Mouse (Mus musculus): ENCODE results near the gene Tnfrsf14. TPM values are rescaled to one million over a fixed set of nuclear protein-coding genes. Genes with fewer than 3 reads are reported as not detected.
A peak's percentile ranks its signal among the peaks of the same experiment; 100 is the strongest.

Gene Tnfrsf14
- polyA plus RNA-seq, 1 experiment, result 0.70 TPM

GRCm38 (mm10) chr4:154963190-154963836, 35.0 kb upstream of the Tnfrsf14 start:
- H3K27ac ChIP-seq (ENCODE audit: control insufficient read depth, insufficient read depth, low read depth, low read length), result no peak overlapping the region
- TF ChIP-seq CTCF (IDR thresholded peaks at IDR 0.05; ENCODE audit: control insufficient read depth, insufficient read depth, insufficient replicate concordance, low read depth, low read length) (no peak), POLR2A (IDR thresholded peaks at IDR 0.05; ENCODE audit: control insufficient read depth, low read depth, low read length) (no peak)

GRCm38 (mm10) chr4:154962683-154963082, 34.3 kb upstream of the Tnfrsf14 start:
- TF ChIP-seq POLR2A (IDR thresholded peaks at IDR 0.05; ENCODE audit: control insufficient read depth, low read depth, low read length) (no peak), CTCF (IDR thresholded peaks at IDR 0.05; ENCODE audit: control insufficient read depth, insufficient read depth, insufficient replicate concordance, low read depth, low read length) (no peak)
- Histone ChIP-seq H3K4me3 (ENCODE audit: control insufficient read depth, low read depth, low read length) (peak overlapping the region; percentile 94; the same call in 1 of the 2 replicates), H3K27me3 (ENCODE audit: control insufficient read depth, insufficient read depth, low read length) (0 out of 2 replicates have a peak, but pooled peaks cover 2% of the 10 kb centered on the region), H3K36me3 (ENCODE audit: control insufficient read depth, insufficient read depth, low read length) (no peaks in the 10 kb centered on the region), H3K27ac (ENCODE audit: control insufficient read depth, insufficient read depth, low read depth, low read length) (no peak overlapping the region), H3K4me1 (ENCODE audit: control insufficient read depth, insufficient read depth, low read length) (peaks cover 41% of the 10 kb centered on the region)

More at GRCm38 (mm10) chr4:154963190-154963836, 35.0 kb upstream of the Tnfrsf14 start:
- no peaks in the 10 kb centered on the region for H3K36me3 ChIP-seq (ENCODE audit: control insufficient read depth, insufficient read depth, low read length)
- H3K27me3 ChIP-seq (ENCODE audit: control insufficient read depth, insufficient read depth, low read length), result 0 out of 2 replicates have a peak, but pooled peaks cover 2% of the 10 kb centered on the region
- H3K4me3 ChIP-seq (ENCODE audit: control insufficient read depth, low read depth, low read length), result peak overlapping the region; percentile 94
- H3K4me1 ChIP-seq (ENCODE audit: control insufficient read depth, insufficient read depth, low read length), result peaks cover 36% of the 10 kb centered on the region

GRCm38 (mm10) chr4:154961911-154962310, 33.5 kb upstream of the Tnfrsf14 start:
- TF ChIP-seq CTCF (IDR thresholded peaks at IDR 0.05; ENCODE audit: control insufficient read depth, insufficient read depth, insufficient replicate concordance, low read depth, low read length) (no peak), POLR2A (IDR thresholded peaks at IDR 0.05; ENCODE audit: control insufficient read depth, low read depth, low read length) (0 out of 2 replicates have a peak, but pooled peaks have one; percentile 19)
- Histone ChIP-seq H3K27ac (ENCODE audit: control insufficient read depth, insufficient read depth, low read depth, low read length) (no peak overlapping the region), H3K4me1 (ENCODE audit: control insufficient read depth, insufficient read depth, low read length) (peaks cover 41% of the 10 kb centered on the region), H3K4me3 (ENCODE audit: control insufficient read depth, low read depth, low read length) (peak overlapping the region; percentile 74), H3K36me3 (ENCODE audit: control insufficient read depth, insufficient read depth, low read length) (no peaks in the 10 kb centered on the region), H3K27me3 (ENCODE audit: control insufficient read depth, insufficient read depth, low read length) (0 out of 2 replicates have a peak, but pooled peaks cover 2% of the 10 kb centered on the region)

GRCm38 (mm10) chr4:154961226-154961738, 32.9 kb upstream of the Tnfrsf14 start:
- H3K27me3 ChIP-seq (ENCODE audit: control insufficient read depth, insufficient read depth, low read length), result 0 out of 2 replicates have a peak, but pooled peaks cover 2% of the 10 kb centered on the region
- H3K27ac ChIP-seq (ENCODE audit: control insufficient read depth, insufficient read depth, low read depth, low read length), result no peak overlapping the region
- no peaks in the 10 kb centered on the region for H3K36me3 ChIP-seq (ENCODE audit: control insufficient read depth, insufficient read depth, low read length)
- TF ChIP-seq POLR2A (IDR thresholded peaks at IDR 0.05; ENCODE audit: control insufficient read depth, low read depth, low read length) (no peak), CTCF (IDR thresholded peaks at IDR 0.05; ENCODE audit: control insufficient read depth, insufficient read depth, insufficient replicate concordance, low read depth, low read length) (no peak)
- H3K4me3 ChIP-seq (ENCODE audit: control insufficient read depth, low read depth, low read length), result peak overlapping the region; percentile 74
- H3K4me1 ChIP-seq (ENCODE audit: control insufficient read depth, insufficient read depth, low read length), result peaks cover 41% of the 10 kb centered on the region

- peaks cover 41% of the 10 kb centered on the region for H3K4me1 ChIP-seq (ENCODE audit: control insufficient read depth, insufficient read depth, low read length)
- H3K36me3 ChIP-seq (ENCODE audit: control insufficient read depth, insufficient read depth, low read length), result no peaks in the 10 kb centered on the region
- TF ChIP-seq POLR2A (IDR thresholded peaks at IDR 0.05; ENCODE audit: control insufficient read depth, low read depth, low read length), result no peak
- no peak for TF ChIP-seq CTCF (IDR thresholded peaks at IDR 0.05; ENCODE audit: control insufficient read depth, insufficient read depth, insufficient replicate concordance, low read depth, low read length)
- 0 out of 2 replicates have a peak, but pooled peaks cover 2% of the 10 kb centered on the region for H3K27me3 ChIP-seq (ENCODE audit: control insufficient read depth, insufficient read depth, low read length)
- no peak within 1 kb of the TSS for H3K27ac ChIP-seq (ENCODE audit: control insufficient read depth, insufficient read depth, low read depth, low read length)
- H3K4me3 ChIP-seq (ENCODE audit: control insufficient read depth, low read depth, low read length), result peak within 1 kb of the TSS; percentile 74
Observed at GRCm38 (mm10) chr4:154960690-154961225, 32.4 kb upstream of the Tnfrsf14 start, which contains the start of gene Hes5. Hes5 (plus strand) TSS chr4:154960923.

GRCm38 (mm10) chr4:154960021-154960689, 31.8 kb upstream of the Tnfrsf14 start:
- Histone ChIP-seq H3K4me1 (ENCODE audit: control insufficient read depth, insufficient read depth, low read length) (peaks cover 39% of the 10 kb centered on the region), H3K4me3 (ENCODE audit: control insufficient read depth, low read depth, low read length) (peak overlapping the region; percentile 74), H3K27ac (ENCODE audit: control insufficient read depth, insufficient read depth, low read depth, low read length) (no peak overlapping the region), H3K27me3 (ENCODE audit: control insufficient read depth, insufficient read depth, low read length) (0 out of 2 replicates have a peak, but pooled peaks cover 2% of the 10 kb centered on the region), H3K36me3 (ENCODE audit: control insufficient read depth, insufficient read depth, low read length) (no peaks in the 10 kb centered on the region)
- TF ChIP-seq POLR2A (IDR thresholded peaks at IDR 0.05; ENCODE audit: control insufficient read depth, low read depth, low read length) (no peak), CTCF (IDR thresholded peaks at IDR 0.05; ENCODE audit: control insufficient read depth, insufficient read depth, insufficient replicate concordance, low read depth, low read length) (no peak)

- no peak overlapping the region for H3K27ac ChIP-seq (ENCODE audit: control insufficient read depth, insufficient read depth, low read depth, low read length)
- 0 out of 2 replicates have a peak, but pooled peaks cover 2% of the 10 kb centered on the region for H3K27me3 ChIP-seq (ENCODE audit: control insufficient read depth, insufficient read depth, low read length)
- TF ChIP-seq CTCF (IDR thresholded peaks at IDR 0.05; ENCODE audit: control insufficient read depth, insufficient read depth, insufficient replicate concordance, low read depth, low read length), result no peak
- no peak for TF ChIP-seq POLR2A (IDR thresholded peaks at IDR 0.05; ENCODE audit: control insufficient read depth, low read depth, low read length)
Observed at GRCm38 (mm10) chr4:154958621-154959020, 30.3 kb upstream of the Tnfrsf14 start.

More at GRCm38 (mm10) chr4:154958621-154959020, 30.3 kb upstream of the Tnfrsf14 start:
- Histone ChIP-seq H3K4me1 (ENCODE audit: control insufficient read depth, insufficient read depth, low read length) (peaks cover 38% of the 10 kb centered on the region), H3K4me3 (ENCODE audit: control insufficient read depth, low read depth, low read length) (no peak overlapping the region), H3K36me3 (ENCODE audit: control insufficient read depth, insufficient read depth, low read length) (no peaks in the 10 kb centered on the region)

Data from testis, adult 2 months (tissue).